Mouse (Mus musculus): ENCODE measurements at regions not wholly inside any gene's neighbourhood (a gene's known extent, or its start where the extent isn't known, plus 50 kb on each side); places are given as distances from the start of the nearest gene placed in this dataset.

DNA sequence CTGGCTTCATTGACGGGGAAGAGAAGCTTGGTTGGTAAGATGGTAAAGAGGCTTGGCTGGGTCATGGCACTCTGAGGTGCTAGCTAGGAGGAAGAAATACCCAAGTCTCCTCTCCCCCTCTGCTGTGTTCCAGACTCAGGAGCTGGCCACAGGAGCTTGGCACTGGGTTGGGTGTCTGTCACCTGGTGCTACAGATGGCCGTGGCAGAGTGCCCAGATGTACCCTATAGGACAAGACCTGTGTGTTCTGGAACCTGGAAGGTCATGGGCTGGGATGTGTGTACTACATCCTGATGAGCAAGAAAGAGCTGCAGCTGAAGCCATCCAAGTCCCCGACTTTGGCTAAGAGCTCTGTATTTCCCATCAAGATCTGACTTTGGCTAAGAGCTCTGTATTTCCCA is 72.4 kb downstream of the Nupl2 start:
- no peak for DNase-seq (ENCODE audit: low read depth, low spot score)

DNA sequence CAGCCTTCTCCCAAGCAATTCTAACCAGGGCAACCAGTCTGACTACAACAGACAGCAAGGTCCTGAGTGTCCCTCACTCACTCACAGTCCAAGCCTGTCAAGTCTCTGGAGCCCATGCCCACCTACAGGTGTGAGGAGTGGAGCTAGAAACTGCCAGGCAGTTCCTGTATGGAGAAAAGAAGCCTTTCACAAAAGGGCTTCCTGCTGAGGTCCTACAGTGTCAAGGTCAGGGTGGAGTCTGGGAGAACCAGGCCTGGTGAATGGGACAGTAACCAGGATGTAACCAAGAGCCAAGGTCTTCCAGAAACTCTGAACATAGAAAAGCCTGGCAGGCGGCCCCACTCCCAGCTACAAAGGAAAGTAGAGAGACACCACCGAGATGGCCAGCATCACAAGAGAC is 74.2 kb downstream of the Nupl2 start:
- no peak for DNase-seq (ENCODE audit: low read depth, low spot score)

DNA sequence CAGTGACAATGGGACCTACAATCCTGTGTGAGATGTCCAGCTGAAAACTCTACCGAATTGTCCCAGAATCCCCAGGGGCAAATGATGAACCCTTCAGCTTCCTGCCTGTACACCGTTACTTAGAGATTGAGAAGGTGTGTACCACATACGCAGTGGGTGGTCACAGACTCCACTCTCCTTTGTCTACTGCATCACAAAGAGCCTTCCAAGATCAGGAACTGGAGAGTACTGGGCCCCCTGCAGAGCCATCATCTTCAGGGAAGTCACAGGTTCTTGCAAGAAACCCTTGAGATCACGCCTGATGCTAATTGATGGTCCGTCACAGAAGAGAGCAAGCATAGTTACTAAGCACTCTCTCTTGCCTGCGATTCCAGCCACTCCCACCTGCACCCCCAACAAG is 79.4 kb downstream of the Nupl2 start:
- no peak for DNase-seq (ENCODE audit: low read depth, low spot score)

DNA sequence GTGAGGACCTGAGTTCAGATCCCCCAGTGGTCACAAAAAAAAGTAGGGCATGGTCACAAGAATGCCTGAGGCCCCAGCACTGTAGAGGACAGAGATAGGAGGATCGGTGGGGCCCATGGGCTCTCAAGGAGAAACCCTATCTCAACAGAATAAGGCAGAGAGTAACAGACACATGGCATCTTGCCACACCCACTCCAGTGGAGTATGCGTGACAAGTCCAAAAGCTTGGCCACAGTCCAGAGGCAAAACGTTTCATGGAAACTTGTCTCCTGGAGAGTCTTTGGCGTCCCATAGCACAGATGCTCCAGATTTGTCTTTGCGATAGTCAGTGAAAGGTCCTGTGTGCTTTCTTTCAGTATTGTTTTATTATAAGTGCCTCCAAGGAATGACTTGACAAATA is 90.7 kb downstream of the Nupl2 start:
- no peak for DNase-seq (ENCODE audit: low read depth, low spot score)

DNA sequence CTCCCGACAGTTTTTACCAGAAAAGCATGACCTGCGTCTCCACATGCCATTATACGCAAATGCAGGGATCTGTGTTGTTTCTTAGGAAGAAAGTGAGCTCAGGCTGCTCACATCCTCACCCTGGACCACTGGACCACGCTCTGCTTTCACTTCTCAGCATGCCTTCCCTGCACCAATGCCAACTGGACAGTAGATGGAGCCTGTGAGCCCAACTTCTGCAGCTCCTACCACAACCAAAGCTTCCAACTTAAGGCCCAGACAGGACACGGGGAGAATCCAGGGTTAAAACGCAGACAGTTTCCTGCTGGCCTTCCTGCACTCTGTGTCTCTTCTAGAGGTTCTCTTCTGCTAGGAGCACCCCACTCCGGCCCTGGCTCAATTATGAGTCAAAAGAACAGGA is 90.3 kb downstream of the Kcnh2 start:
- peak; percentile 50 for DNase-seq (ENCODE audit: low read depth, low spot score)

DNA sequence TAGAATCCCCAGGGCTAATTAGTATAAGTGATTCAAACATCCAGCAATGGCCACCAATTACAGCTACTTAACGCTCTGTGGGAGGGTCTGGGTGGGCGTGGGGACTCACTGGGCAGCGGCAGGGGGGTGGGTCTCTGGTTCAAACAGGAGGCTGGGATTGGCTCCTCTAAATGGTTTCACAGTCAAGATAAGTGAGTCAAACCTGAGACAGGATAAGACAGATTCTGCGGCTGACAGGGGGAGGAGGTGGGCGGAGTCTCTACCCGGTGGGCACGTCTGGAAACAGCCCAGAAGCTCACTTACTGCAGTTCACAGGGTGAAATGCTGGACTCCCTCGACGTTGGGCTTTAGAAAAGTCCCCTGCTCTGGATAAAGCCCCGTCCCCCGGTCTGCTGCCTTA is 89.3 kb downstream of the Kcnh2 start:
- no peak for DNase-seq (ENCODE audit: low read depth, low spot score)

DNA sequence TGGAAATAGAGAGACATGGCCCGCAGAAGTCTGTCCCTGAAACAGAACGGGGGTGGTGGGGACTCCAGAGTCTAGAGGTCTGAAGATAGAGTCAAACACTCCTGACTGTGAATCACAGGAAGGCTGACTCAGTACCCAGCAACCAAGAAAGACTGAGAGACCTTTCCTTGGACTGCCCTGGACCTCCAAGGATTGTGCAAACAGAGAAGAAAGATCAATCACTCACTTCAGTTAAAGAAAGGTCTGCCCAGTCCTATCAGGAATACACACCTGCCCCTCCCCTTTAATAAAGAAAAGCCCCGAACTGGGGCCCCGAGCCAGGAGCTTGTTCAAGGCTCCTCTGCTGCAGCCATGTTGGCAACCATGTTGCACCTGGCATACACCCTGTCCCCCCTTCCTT is 87.3 kb downstream of the Kcnh2 start:
- no peak for DNase-seq (ENCODE audit: low read depth, low spot score)

DNA sequence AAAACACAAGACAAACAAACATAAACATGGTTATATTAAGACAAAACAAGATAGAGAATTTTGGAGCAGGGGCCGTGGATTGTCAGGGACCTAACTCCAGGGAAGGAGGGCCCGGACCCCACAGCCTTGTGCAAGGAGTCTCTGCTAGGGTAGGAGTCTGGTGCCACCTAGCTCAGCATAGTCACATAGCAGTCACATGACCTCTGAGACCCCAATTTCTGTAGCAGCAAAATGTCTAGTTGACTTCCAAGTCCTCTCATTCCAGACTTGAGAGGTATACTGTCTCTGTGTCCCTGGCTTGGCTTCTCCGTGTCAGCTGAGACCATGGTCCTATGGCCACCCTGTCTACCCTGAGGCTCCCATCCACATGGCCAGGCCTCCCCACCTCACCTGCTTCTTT is 86.0 kb downstream of the Kcnh2 start:
- no peak for DNase-seq (ENCODE audit: low read depth, low spot score)

DNA sequence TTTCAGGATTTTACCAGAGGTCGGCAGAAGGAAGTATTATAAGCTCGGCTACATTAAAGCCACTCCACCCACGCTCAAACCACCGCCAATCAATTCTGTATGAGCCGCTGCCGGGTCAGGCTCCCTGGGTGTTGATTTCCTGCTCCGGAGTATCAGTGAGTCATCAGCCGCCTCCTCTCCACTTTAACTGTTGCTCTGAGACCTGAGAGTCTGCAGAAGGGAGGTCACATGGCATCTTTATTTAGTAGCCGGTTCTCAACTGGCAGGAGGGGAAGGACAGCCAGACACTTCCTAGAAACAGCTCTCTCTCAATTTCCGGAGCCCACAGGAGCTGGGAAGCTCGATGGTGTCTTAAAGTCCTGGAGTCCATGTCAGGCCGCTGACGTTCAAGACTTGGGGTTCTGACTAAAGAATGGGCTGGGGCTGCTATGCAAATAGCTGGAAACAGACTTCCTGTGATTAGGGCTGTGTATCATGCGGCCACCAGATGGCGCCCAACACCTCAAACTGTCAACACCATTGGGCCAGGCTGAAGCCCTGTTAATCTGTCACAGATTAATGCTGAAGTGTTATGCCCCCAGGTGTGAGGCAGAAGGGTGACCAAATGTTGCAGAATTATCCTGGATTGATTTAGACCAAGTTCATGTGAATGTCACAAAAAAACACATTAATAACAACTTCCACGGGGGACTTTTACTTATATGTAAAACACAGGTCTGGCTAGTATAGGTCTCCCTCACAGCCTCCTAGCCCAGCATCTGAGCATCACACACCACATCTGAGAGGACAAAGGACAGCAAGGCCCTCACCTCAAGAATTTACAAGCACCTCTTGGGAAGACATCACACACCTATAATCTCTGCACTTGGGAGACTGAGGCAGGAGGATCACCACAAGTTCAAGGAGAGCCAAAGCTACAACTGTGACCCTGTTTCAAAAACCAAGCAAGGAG is 84.8 kb downstream of the Kcnh2 start:
- peak; percentile 78 for DNase-seq (ENCODE audit: low read depth, low spot score)

Data from retina, adult 2 months (tissue).